ENCODE assay signal across 11 mouse cellular contexts in the genomic region with DNA sequence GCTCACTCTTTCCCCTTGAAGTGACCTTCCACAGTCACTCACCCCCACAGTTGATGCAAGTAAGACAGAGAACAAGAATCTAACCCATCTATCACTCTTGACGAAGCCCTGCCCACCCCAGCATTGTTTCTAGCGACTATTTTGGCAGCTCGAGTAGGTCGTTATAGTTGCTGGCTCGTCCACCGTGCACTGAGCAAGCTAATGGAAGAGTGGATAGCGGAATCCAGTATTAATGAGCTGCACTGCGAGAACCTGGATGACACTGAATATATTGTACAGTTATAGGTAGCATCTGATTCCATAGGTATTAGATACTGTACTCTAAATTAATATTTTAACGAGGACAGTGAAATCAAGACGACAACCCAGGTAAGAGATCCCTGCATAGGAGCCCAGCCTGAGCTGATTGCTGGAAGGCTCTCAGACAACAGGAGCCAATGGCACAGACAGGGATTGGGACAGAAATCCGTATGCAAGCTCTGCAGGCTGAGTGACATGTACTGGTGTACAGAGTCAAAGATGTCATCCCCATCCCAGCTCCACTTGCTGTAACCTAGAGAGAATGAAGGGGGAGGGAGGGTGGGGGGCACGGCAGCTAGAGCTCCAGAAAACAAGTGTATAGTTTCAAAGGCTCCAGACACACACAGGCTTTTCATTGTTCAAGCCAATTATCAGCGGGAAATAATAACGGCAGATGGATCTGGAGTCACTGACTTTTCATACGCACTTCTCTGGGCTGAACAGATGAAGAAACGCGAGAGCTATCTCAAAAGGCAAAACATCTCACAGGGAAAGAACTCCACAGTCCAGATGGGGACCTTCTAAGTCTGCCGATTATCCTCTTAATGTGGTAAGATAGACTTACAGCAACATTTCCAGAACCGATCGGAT.
DNase-seq lines count a peak whose midpoint lies in the region; ATAC-seq and TF ChIP-seq lines count a peak whose summit lies in the region.
"Had no signal": no experiment of that assay in that cellular context is flagged by ENCODE, and none has a peak within 500 bp of the region (broad histone marks: within the 10 kb centered on the region; RNA-seq: fewer than 3 reads in every experiment).

No protein-coding gene starts in this region.

- no peak for DNase-seq in hindbrain, embryonic 10.5 days (ENCODE audit: low spot score)
- DNase-seq in hindbrain, embryonic 14.5 days (ENCODE audit: low spot score): no peak
- peak; percentile 70 for DNase-seq in brain, embryonic 14.5 days (ENCODE audit: low read depth)
- DNase-seq in embryonic facial prominence, embryonic 14.5 days (ENCODE audit: low spot score): peak; percentile 58
- peak; percentile 32 for DNase-seq in layer of hippocampus, adult 9-10 months (ENCODE audit: low spot score)
- no peak for DNase-seq in left cerebral cortex, adult 9 months (ENCODE audit: low spot score in 2 of 2)
- no peak for DNase-seq in thymus, postnatal 4 days
- DNase-seq: gastrocnemius, postnatal 36 days; kidney, adult 11 months; lung, embryonic 14.5 days had no signal

- no peak overlapping the region for H3K9ac ChIP-seq in hindbrain, embryonic 14.5 days
- no peak overlapping the region for H3K9ac ChIP-seq in embryonic facial prominence, embryonic 14.5 days (ENCODE audit: low read depth, low read length)
- H3K9ac ChIP-seq: limb, embryonic 13.5 days; lung, embryonic 14.5 days had no signal

- H3K4me3 ChIP-seq in hindbrain, embryonic 10.5 days: no peak overlapping the region
- no peak overlapping the region for H3K4me3 ChIP-seq in hindbrain, embryonic 14.5 days (replicated peaks; ENCODE audit: low read length)
- H3K4me3 ChIP-seq in embryonic facial prominence, embryonic 14.5 days (ENCODE audit: low read depth, low read length): no peak overlapping the region
- H3K4me3 ChIP-seq: limb, embryonic 13.5 days had no signal

- peaks cover 68% of the 10 kb centered on the region for H3K4me1 ChIP-seq in hindbrain, embryonic 10.5 days (replicated peaks)
- peaks cover 19% of the 10 kb centered on the region for H3K4me1 ChIP-seq in hindbrain, embryonic 14.5 days (replicated peaks; ENCODE audit: control insufficient read depth, insufficient read depth, low read length)
- H3K4me1 ChIP-seq in embryonic facial prominence, embryonic 14.5 days (ENCODE audit: control insufficient read depth, insufficient read depth, low read length): peaks cover 46% of the 10 kb centered on the region

- 67% methylated on average over 20 of the region's 20 CpGs for WGBS in hindbrain, embryonic 10.5 days
- 41% methylated on average over 20 of the region's 20 CpGs for WGBS in hindbrain, embryonic 14.5 days
- 50% methylated on average over 20 of the region's 20 CpGs for whole genome bisulfite sequencing in embryonic facial prominence, embryonic 14.5 days

- H3K27me3 ChIP-seq in hindbrain, embryonic 10.5 days (ENCODE audit: insufficient read depth, poor library complexity, severe bottlenecking): 0 out of 2 replicates have a peak, but pooled peaks cover 3% of the 10 kb centered on the region
- peaks cover 7% of the 10 kb centered on the region; the same call in 1 of the 2 replicates for H3K27me3 ChIP-seq in hindbrain, embryonic 14.5 days (ENCODE audit: control insufficient read depth, insufficient read depth, low read length)
- H3K27me3 ChIP-seq in embryonic facial prominence, embryonic 14.5 days (replicated peaks; ENCODE audit: control insufficient read depth, insufficient read depth, low read length): no peaks in the 10 kb centered on the region
- H3K27me3 ChIP-seq: limb, embryonic 13.5 days had no signal

- H3K4me2 ChIP-seq in hindbrain, embryonic 14.5 days (replicated peaks): no peak overlapping the region
- H3K4me2 ChIP-seq in embryonic facial prominence, embryonic 14.5 days (ENCODE audit: low read depth, low read length): no peak overlapping the region
- H3K4me2 ChIP-seq: limb, embryonic 13.5 days; lung, embryonic 14.5 days had no signal

- no peaks in the 10 kb centered on the region for H3K9me3 ChIP-seq in hindbrain, embryonic 10.5 days
- no peaks in the 10 kb centered on the region for H3K9me3 ChIP-seq in hindbrain, embryonic 14.5 days (ENCODE audit: control insufficient read depth, low read length)
- H3K9me3 ChIP-seq in embryonic facial prominence, embryonic 14.5 days (ENCODE audit: control insufficient read depth, low read length): no peaks in the 10 kb centered on the region
- H3K9me3 ChIP-seq: limb, embryonic 13.5 days had no signal

- no peak for TF ChIP-seq POLR2A in brain, embryonic 14.5 days (IDR thresholded peaks at IDR 0.05; ENCODE audit: borderline replicate concordance, extremely low read depth, insufficient read depth, insufficient read length, poor library complexity, severe bottlenecking)

- TF ChIP-seq CTCF in brain, embryonic 14.5 days (IDR thresholded peaks at IDR 0.05; ENCODE audit: borderline replicate concordance, extremely low read depth, insufficient read depth, insufficient read length): no peak

- H3K27ac ChIP-seq in hindbrain, embryonic 10.5 days: peak overlapping the region; percentile 45; the same call in 1 of the 2 replicates
- H3K27ac ChIP-seq in hindbrain, embryonic 14.5 days: no peak overlapping the region
- no peak overlapping the region for H3K27ac ChIP-seq in embryonic facial prominence, embryonic 14.5 days (replicated peaks; ENCODE audit: low read depth, low read length)
- H3K27ac ChIP-seq: limb, embryonic 13.5 days had no signal

- no peaks in the 10 kb centered on the region for H3K36me3 ChIP-seq in hindbrain, embryonic 10.5 days
- no peaks in the 10 kb centered on the region for H3K36me3 ChIP-seq in hindbrain, embryonic 14.5 days (replicated peaks; ENCODE audit: control insufficient read depth, insufficient read depth)
- H3K36me3 ChIP-seq in embryonic facial prominence, embryonic 14.5 days (ENCODE audit: control insufficient read depth, insufficient read depth, low read length): no peaks in the 10 kb centered on the region
- H3K36me3 ChIP-seq: limb, embryonic 13.5 days had no signal

- no peak for ATAC-seq in hindbrain, embryonic 14.5 days (ENCODE audit: low FRiP score)
- peak; percentile 45 for ATAC-seq in embryonic facial prominence, embryonic 14.5 days (ENCODE audit: low read depth)

Comparison
In these comparisons a context has a peak if more than half of its experiments do, and no peak if none do; other contexts are left out.
1. DNase-seq: peak in brain, embryonic 14.5 days (single experiment), embryonic facial prominence, embryonic 14.5 days (single experiment) and layer of hippocampus, adult 9-10 months (single experiment); none in hindbrain, embryonic 10.5 days (single experiment), hindbrain, embryonic 14.5 days (single experiment), left cerebral cortex, adult 9 months (0 of 2) and thymus, postnatal 4 days (single experiment).